Mouse (Mus musculus): ENCODE measurements around the gene Map4k2. TPM values are rescaled to one million over a fixed set of nuclear protein-coding genes. Genes with fewer than 3 reads are reported as not detected.

Map4k2 gene
- total and polyA plus RNA-seq, 3 experiments = 8.0 to 22.3 TPM; not detected in 1

DNA sequence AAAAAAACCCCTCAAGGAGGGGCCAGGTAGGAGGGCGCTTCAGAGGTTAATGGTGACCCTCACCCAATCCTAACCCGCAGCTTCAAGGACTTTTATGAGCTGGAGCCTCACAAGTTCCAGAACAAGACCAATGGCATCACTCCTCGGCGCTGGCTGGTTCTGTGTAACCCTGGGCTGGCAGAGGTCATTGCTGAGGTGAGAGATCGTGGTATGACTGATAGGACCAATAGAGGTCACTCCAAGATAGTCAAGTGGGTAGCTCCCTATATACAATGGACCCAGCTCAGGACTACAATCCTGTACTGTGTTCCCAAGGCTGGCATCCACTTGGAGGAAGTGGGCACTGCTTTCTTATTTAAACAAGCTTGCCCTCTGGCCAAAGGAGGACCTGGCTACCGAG lies 49.3 kb downstream of the Map4k2 start:
- no peaks in the 10 kb centered on the region for H3K9me3 ChIP-seq (replicated peaks; ENCODE audit: insufficient read depth, low read length)
- H3K27me3 ChIP-seq (ENCODE audit: control insufficient read depth in 1 of 2, insufficient read depth in 2 of 2, low read length in 2 of 2) = no peaks in the 10 kb centered on the region
- DNase-seq (ENCODE audit: low read depth, low spot score) = no peak
- TF ChIP-seq TCF12 (IDR thresholded peaks at IDR 0.05; ENCODE audit: low read depth, low read length) = no peak
- TF ChIP-seq POLR2AphosphoS2 (IDR thresholded peaks at IDR 0.05; ENCODE audit: low read length) = no peak
- no peak for TF ChIP-seq CTCF (IDR thresholded peaks at IDR 0.05 in 2 of 3, conservative IDR thresholded peaks at IDR 0.05 in 1 of 3; ENCODE audit: control insufficient read depth in 1 of 3, insufficient read depth in 1 of 3, low read depth in 2 of 3, low read length in 3 of 3, poor library complexity in 1 of 3, severe bottlenecking in 1 of 3)
- no peak for TF ChIP-seq NRF1 (IDR thresholded peaks at IDR 0.05; ENCODE audit: insufficient read depth, low read depth, low read length, poor library complexity, severe bottlenecking)
- TF ChIP-seq BHLHE40 (IDR thresholded peaks at IDR 0.05; ENCODE audit: borderline replicate concordance, low read depth, low read length) = no peak
- TF ChIP-seq ELF1 (IDR thresholded peaks at IDR 0.05; ENCODE audit: low read depth, low read length) = no peak
- no peak for TF ChIP-seq POLR2AphosphoS5 (IDR thresholded peaks at IDR 0.05; ENCODE audit: borderline replicate concordance, low read depth, low read length)
- TF ChIP-seq KAT2A (conservative IDR thresholded peaks at IDR 0.05; ENCODE audit: low read depth, low read length) = no peak
- no peak for TF ChIP-seq MEF2A (IDR thresholded peaks at IDR 0.05; ENCODE audit: extremely low read depth, insufficient replicate concordance, low read depth, low read length, poor library complexity, severe bottlenecking)
- no peak for TF ChIP-seq ZNF384 (IDR thresholded peaks at IDR 0.05; ENCODE audit: low read depth, low read length)
- no peak overlapping the region for H3K27ac ChIP-seq (ENCODE audit: control insufficient read depth, low read depth, low read length)
- H3K79me2 ChIP-seq (ENCODE audit: control insufficient read depth, insufficient read depth, low read length, poor library complexity) = no peaks in the 10 kb centered on the region
- no peak overlapping the region for H3K4me3 ChIP-seq (ENCODE audit: control insufficient read depth in 1 of 2, insufficient read depth in 1 of 2, low read depth in 2 of 2, low read length in 2 of 2)
- no peak overlapping the region for H3K9ac ChIP-seq (ENCODE audit: control insufficient read depth, low read depth, low read length, poor library complexity, severe bottlenecking)
- no peaks in the 10 kb centered on the region for H3K36me3 ChIP-seq (ENCODE audit: control insufficient read depth in 1 of 2, insufficient read depth in 2 of 2, low read length in 2 of 2)
- no peaks in the 10 kb centered on the region for H3K4me1 ChIP-seq (ENCODE audit: control insufficient read depth in 1 of 2, insufficient read depth in 2 of 2, low read length in 2 of 2)

DNA sequence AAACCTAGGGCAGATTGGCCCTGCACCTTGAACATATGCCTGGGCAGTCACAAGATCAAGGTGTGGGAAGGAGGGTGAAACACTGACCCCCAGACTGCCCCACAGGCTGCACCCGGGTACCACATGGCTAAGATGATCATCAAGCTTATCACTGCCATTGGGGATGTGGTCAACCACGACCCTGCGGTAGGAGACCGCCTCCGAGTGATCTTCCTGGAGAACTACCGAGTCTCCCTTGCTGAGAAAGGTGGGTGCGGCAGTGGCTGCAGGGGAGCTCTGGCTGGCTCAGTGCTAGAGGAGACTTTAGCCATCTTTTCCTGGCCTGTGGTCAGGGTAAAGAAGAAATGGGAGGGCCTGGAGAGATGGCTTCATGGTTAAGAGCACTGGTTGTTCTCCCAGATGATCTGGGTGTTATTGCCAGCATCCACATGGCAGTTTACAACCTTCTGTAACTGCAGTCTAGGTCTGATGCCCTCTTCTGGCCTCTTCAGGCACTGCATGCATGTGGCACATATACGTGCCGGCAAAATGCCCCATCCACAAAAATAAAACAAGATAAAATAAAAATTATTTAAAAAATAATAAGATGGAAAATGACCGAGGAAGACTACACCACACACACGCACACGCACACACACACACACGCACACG lies 51.9 kb downstream of the Map4k2 start:
- no peak overlapping the region for H3K4me3 ChIP-seq (ENCODE audit: control insufficient read depth in 1 of 2, insufficient read depth in 1 of 2, low read depth in 2 of 2, low read length in 2 of 2)
- peak; percentile 70 for DNase-seq (ENCODE audit: low read depth, low spot score)
- no peak overlapping the region for H3K9ac ChIP-seq (ENCODE audit: control insufficient read depth, low read depth, low read length, poor library complexity, severe bottlenecking)
- H3K9me3 ChIP-seq (replicated peaks; ENCODE audit: insufficient read depth, low read length) = no peaks in the 10 kb centered on the region
- H3K27me3 ChIP-seq (ENCODE audit: control insufficient read depth in 1 of 2, insufficient read depth in 2 of 2, low read length in 2 of 2) = no peaks in the 10 kb centered on the region
- 0 out of 2 replicates have a peak, but pooled peaks have one; percentile 6 for TF ChIP-seq ZC3H11A (IDR thresholded peaks at IDR 0.05; ENCODE audit: low read depth, low read length)
- TF ChIP-seq MXI1 (IDR thresholded peaks at IDR 0.05; ENCODE audit: low read depth, low read length) = no peak
- 0 out of 2 replicates have a peak, but pooled peaks have one; percentile 53 for TF ChIP-seq MYC (IDR thresholded peaks at IDR 0.05; ENCODE audit: low read depth, low read length)
- 0 out of 2 replicates have a peak, but pooled peaks have one; percentile 2 for TF ChIP-seq SMC3 (IDR thresholded peaks at IDR 0.05; ENCODE audit: low read depth, low read length)
- TF ChIP-seq CTCF (IDR thresholded peaks at IDR 0.05 in 2 of 3, conservative IDR thresholded peaks at IDR 0.05 in 1 of 3; ENCODE audit: control insufficient read depth in 1 of 3, insufficient read depth in 1 of 3, low read depth in 2 of 3, low read length in 3 of 3, poor library complexity in 1 of 3, severe bottlenecking in 1 of 3) = peak; percentile 40 to 49 (median 44); a peak in 5 of 6 replicates
- H3K79me2 ChIP-seq (ENCODE audit: control insufficient read depth, insufficient read depth, low read length, poor library complexity) = no peaks in the 10 kb centered on the region
- no peak overlapping the region for H3K27ac ChIP-seq (ENCODE audit: control insufficient read depth, low read depth, low read length)
- no peaks in the 10 kb centered on the region for H3K36me3 ChIP-seq (ENCODE audit: control insufficient read depth in 1 of 2, insufficient read depth in 2 of 2, low read length in 2 of 2)
- no peaks in the 10 kb centered on the region for H3K4me1 ChIP-seq (ENCODE audit: control insufficient read depth in 1 of 2, insufficient read depth in 2 of 2, low read length in 2 of 2)
